Mouse (Mus musculus) testis, postnatal 14 days (tissue): ENCODE data around the gene Dnah17.

Experiments
- DNase-seq: peaks from one replicate; pipeline ENCODE4 v3.0.0; 2021; ENCODE audit warnings: low spot score

Dnah17 gene

GRCm38 (mm10) chr11:117994250-117995057, 136.0 kb downstream of the Dnah17 start:
- DNase-seq = no peak

- no peak for DNase-seq
Observed at GRCm38 (mm10) chr11:117993190-117994175, 137.0 kb downstream of the Dnah17 start.

DNA sequence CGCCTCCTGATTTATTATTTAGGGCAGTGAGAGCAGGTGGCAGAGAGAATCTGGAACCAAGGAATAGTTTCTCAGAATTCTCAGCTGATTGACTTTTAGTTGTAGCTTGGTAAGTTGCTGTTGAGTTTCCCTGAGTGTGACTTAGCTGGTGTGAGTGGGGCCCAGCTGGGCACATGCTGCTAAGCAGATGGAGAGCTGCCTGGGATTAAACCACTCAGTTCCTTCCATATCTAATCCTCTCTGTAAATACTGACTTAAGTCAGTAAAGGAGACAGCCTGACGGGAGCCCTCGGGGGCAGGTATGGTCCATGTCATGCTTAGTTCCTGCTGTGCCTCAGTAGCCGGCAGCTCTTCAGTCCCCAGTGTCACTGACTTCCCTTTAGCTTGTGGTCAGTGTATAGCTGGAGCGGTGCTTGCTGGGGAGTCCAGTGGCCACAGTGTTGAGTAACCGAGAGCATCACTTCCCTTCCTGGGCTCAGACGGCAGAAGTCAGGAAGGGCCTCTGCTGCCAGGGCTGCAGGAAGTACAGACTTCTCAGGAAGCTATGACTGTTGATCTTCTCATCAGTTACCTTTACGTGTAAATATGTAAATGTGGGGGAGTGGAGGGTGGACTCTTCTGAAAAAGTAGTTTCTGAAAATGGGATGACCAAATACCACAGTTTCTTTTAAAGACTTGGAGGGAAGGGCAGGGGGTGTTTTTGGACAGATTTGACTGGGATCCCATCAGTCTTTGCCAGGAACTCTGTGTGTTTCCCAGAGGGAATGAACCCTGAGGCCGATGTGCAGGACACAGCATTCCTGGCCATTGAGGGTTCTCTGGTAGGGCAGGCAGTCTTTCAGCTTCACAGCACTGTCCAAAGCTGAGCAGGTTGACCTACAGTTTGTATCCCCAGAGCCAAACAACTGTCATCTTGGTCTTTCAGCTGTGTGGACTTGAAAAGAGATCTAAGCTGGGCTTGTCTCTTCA, 138.6 kb downstream of the Dnah17 start:
- DNase-seq = no peak

- no peak for DNase-seq
Observed at GRCm38 (mm10) chr11:117989926-117990325, 140.5 kb downstream of the Dnah17 start.

- no peak for DNase-seq
Observed at GRCm38 (mm10) chr11:117989241-117989640, 141.2 kb downstream of the Dnah17 start.

DNA sequence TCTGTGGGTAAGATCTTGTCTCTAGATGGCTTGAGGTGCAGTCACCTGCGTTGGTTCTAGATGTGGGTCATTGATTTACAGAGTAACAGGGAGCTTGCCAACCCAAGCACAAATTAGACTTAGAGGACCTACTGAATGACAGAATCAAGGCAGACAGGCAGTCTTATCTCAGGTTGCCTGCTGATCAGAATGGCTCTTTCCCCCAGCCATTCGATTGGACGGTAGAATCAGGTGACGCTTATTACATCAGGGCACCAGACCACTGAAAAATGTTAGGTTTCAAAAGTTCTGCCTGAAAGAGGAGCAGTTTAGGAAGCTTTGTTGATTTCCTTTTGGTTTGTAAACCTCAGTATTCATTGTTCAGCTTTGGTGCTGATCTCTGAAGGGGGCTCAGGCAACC, 142.5 kb downstream of the Dnah17 start:
- DNase-seq = no peak

DNA sequence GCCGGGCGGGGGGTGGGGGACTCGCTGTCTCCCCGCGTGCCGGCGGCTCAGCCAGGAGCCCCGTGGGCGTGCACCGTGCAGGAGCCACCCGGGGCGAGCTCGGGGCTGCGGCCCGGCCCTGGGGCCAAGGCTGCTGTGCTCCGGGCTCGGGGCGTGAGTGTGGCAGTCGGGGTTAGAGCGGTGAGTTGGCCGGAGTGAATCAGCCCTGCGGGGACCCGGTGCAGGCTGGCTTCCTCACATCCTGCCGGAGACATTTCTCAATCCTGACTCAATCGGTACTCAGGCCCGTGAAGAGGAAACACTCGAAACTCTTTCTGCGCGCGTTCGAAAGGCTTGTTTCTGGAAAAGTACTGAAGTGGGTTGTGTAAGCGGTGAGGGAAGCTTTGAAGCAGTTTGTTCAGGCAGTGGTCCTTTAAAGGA, 143.4 kb downstream of the Dnah17 start:
- no peak for DNase-seq

DNA sequence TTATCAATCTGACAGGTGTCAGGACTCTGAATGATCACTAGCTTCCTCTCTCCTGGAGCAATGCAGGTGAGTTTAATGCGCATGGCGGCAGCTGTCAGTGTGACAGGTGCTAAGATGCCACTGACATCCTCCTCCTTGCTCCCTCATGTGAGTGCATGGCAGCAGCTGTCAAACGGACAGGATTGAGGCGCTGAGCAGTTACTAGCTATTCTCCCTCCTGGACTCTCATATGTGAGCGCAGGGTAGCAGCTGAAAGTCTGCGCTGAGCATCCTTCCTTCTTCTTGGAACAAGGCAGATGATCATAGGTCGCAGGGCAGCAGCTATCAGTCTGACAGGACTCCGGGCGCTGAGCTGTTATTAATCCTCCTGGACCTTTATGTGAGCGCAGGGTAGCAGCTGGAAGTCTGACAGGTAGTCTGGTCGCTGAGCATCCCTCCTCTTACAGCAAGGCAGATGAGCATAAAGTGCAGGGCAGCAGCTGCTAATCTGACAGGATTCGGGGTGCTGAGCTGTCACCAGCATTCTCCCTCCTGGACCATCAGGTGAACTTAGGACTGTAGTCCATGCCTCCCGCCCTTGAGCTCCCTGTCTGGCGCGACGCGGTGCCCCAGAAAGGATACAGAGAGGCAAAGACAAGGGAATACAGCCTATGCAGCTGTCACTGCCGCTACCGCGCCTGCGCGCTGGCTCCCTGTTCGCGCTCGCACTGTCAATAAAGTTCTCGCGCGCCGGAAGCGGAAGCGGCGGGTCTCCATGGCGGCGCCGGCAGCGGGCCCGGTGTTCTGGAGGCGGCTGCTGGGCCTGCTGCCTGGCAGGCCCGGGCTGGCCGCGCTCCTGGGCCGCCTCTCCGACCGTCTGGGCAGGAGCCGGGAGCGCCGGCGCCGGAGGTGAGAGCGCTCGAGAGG, 144.1 kb downstream of the Dnah17 start, which contains the start of gene Pgs1:
TSS of gene Pgs1 (plus strand) at position 167 of the 906 bp plus-strand sequence.
- DNase-seq = peak; percentile 89

GRCm38 (mm10) chr11:117983770-117984169, 146.7 kb downstream of the Dnah17 start:
- DNase-seq = no peak

- DNase-seq = no peak
Observed at GRCm38 (mm10) chr11:117982426-117982825, 148.0 kb downstream of the Dnah17 start.

DNA sequence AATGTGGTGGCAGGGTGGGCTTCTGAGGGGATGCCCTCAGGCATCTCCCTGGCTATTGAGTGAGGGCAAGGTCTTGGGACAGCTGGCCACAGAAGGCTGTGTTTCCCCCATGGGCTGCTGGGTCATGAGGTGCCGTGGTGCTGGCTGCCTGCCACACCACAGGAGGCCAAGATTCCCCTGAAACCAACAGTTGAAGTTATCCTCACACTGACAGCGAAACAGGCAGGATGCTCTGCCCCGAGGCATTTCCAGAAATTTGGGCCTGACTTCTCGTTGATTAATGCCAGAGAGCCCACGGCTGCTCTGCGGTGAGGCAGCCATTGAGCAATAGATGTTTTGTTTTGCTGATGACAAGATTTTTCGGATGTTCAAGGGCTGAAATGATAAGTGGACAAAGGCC, 151.0 kb downstream of the Dnah17 start:
- no peak for DNase-seq

DNA sequence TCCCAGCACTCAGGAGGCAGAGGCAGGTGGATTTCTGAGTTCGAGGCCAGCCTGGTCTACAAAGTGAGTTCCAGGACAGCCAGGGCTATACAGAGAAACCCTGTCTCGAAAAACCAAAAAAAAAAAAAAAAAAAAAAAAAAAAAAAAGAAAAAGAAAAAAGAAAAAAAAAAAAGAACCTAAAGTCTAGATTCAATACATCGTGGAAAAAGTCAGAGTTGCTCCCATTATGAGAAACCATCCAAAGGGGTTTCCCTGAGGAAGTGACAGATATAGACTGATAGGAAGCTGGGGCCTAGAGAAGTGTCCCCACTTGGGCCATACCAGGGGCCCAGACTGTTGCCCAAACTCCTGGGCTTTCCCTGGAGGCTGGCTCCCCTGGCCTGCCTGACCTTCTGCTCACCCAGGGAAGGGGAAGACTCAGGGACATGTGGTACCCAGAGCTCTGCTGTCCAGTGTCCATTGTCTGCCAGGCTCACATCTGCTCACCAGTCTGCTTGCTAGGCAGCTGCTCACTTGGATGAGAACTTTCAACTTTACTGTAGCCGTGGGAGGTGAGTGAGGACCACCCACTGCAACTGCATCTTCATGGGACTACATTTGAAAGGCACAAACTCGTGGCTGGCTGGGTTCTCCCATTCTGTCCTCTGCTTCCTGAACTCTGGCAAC, 152.6 kb downstream of the Dnah17 start:
- DNase-seq = no peak

DNA sequence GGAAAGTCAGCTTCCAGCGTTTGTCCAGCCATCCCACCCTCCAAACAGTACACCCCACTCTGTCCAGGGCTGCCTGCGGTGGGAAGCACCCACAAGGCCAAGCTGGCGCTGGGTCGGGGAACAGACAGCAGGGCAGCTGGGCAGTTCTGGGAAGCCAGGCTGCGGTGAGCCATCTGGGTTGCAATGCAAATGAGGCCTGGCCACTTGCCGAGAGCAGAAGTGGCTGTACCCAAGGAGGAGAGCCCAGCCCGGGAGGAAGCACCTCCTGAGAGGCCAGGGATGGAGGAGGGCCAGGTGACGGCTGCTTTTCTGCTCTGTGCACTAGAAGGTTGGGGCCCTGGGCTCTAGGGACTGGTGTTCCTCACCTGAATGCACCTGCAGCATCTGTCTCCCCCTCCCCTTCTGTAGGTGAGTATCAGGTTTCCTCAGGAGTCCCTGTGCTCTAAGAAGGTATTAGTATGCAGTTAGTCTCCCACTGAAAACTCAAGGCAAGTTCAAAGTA, 154.3 kb downstream of the Dnah17 start:
- DNase-seq = no peak

DNA sequence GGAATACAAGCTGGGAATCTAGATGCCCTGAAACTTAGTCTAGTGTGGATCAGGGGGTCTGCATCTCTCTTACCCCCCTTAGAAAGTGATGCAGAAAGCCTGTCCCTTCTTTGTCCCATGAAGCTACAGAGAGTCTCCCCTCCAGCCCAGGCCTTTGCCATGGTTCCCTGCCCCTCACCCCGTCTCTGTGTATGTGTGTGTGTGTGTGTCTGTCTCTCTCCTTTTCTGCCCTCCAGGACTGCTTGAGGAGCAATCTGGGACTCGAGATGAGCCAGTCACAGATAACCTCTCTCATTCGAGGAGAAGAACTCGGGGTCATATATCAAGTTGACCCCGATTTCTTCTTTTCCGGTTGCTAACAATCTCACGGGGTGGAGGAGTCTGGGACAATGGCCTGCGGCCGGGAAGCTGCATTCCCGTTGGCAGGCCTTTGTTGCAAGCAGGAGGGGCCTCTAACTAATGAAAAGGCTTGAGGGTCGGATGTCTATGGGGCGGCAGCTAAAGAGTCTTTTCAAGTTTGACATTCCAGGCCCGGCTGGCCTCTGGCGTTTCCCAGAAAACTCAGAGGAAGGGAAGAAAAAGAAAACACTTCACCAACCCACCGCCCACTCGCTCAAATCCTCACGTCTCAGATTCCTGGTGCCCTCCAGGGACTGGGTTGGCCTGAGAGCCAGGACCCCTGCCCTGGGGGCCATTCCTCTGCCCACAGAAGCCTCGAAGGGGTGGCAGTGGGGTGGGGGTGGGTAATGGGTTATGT, 155.0 kb downstream of the Dnah17 start:
- no peak for DNase-seq

DNA sequence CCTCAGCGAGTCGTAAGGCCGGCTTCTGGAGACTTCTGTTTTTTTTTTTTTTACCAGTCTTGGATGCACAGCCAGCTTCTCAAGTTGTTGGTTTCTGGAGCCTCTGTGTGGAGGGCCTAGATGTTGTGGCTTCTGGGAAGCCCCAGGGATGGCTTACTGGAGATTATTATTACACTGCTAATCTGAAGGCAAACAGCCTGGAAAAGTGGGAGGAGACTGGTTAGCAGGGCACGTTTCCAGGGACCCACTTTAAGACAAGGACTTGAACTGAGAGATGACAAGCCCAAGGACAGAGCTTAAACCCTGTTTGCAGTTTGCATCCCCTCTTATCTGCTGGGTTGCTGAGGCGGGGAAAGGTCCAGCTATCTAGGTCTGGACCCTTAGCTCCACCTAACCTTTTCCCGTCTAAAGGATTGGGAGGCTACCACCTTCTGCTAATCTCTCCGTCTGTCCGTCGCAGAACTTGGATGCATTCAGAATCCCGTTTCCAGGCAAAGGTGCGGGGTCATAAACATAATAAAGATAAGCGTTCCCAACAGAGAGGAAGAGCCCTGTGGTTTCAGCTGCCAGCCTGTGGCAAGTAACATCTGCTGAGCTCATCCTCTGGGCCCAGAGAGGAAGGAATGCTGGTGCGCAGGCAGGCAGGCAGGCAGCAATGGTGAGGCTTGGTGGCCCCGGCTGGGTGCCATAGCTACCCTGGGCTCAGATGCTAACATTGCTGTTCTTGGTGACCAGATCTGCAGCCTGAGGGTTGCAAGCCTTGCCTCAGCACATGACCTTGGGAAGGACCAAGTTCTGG, 155.9 kb downstream of the Dnah17 start:
- DNase-seq = no peak

DNA sequence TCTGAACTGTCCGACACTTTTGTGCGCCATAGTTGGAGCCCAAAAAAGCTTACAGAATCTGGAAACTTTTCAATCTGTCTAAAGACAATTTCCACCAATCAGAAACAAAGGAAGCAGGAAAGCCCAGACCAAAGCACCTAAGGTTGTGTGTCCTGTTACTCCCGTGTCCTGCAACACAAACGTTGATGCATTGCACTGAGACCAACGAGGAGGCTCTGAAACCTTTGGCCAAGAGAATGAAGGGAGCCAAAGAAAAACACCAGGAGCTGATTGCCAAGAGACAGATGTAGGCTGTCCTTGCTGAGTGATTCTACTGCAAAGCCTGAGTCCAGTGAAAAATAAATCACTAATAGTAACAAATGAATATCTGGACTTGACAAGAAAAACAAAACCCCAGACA, 156.9 kb downstream of the Dnah17 start:
- no peak for DNase-seq

GRCm38 (mm10) chr11:117972656-117973558, 157.5 kb downstream of the Dnah17 start:
- DNase-seq = no peak
